Mouse (Mus musculus) intestine, embryonic 14.5 days (tissue): ENCODE results near the gene Siah1a. TPM values are rescaled to one million over a fixed set of nuclear protein-coding genes. Genes with fewer than 3 reads are reported as not detected.

Experiments used
- ATAC-seq: fragments of 200-750 bp; cut with Nextera tagmentation; replicated peaks from 2 replicates; pipeline ENCODE4 v1.8.0; 2017; ENCODE audit warnings: low read depth, moderate number of reproducible peaks, moderate TSS enrichment, moderate library complexity; ENCODE audit not compliant: low FRiP score, low TSS enrichment
- DNase-seq: peaks from one replicate; pipeline ENCODE4 v3.0.0-alpha.2; 2018; ENCODE audit warnings: low spot score
- H3K27ac ChIP-seq: fragments of 300-500 bp; sonication (generic); 2 replicates; pipeline ENCODE4 v1.5.1; 2014; ENCODE audit warnings: low read depth, mild to moderate bottlenecking, control low read depth
- H3K27me3 ChIP-seq: fragments of 300-500 bp; sonication (generic); replicated peaks from 2 replicates; pipeline ENCODE4 v1.6.1; 2014; ENCODE audit warnings: low read length, control low read depth; ENCODE audit not compliant: control insufficient read depth, insufficient read depth
- H3K36me3 ChIP-seq: fragments of 300-500 bp; sonication (generic); 2 replicates; pipeline ENCODE4 v1.6.1; 2014; ENCODE audit warnings: low read length, control low read depth; ENCODE audit not compliant: control insufficient read depth, insufficient read depth
- H3K4me1 ChIP-seq: fragments of 300-500 bp; sonication (generic); replicated peaks from 2 replicates; pipeline ENCODE4 v1.6.1; 2014; ENCODE audit warnings: low read length, control low read depth, mixed read lengths; ENCODE audit not compliant: control insufficient read depth, insufficient read depth
- H3K4me2 ChIP-seq: fragments of 300-500 bp; sonication (generic); 2 replicates; pipeline ENCODE4 v1.6.1; 2014; ENCODE audit warnings: low read length
- H3K4me3 ChIP-seq: fragments of 300-500 bp; sonication (generic); 2 replicates; pipeline ENCODE4 v1.5.1; 2014; ENCODE audit warnings: low read depth, low read length, control low read depth, mixed read lengths
- H3K9ac ChIP-seq: fragments of 300-500 bp; sonication (generic); 2 replicates; pipeline ENCODE4 v1.6.1; 2014; ENCODE audit warnings: mild to moderate bottlenecking, low read length
- H3K9me3 ChIP-seq: fragments of 300-500 bp; sonication (generic); 2 replicates; pipeline ENCODE4 v1.6.1; 2016; ENCODE audit warnings: low read length, control low read depth; ENCODE audit not compliant: control insufficient read depth
- WGBS: fragments of 180-500 bp; shearing (Covaris S2); extraction: QIAGEN DNeasy Blood & Tissue Kit; methylation state at CpG from one replicate; pipeline ENCODE4 v1.1.7; 2014; 5-methylcytosine and 5-hydroxymethylcytosine counted together
- polyA plus RNA-seq: library from polyadenylated mRNA; unstranded; fragments of >200 nt; fragmentation: Nextera tagmentation; extraction: Ambion mirVana; gene quantifications from 2 replicates; pipeline ENCODE4 v1.2.1, GENCODE M21; 2014

The Siah1a gene
- polyA plus RNA-seq, 1 experiment from 2014 or later = 39.2 TPM

- no peaks in the 10 kb centered on the region for H3K27me3 ChIP-seq
- ATAC-seq = no peak
- 78% methylated on average over 2 of the region's 2 CpGs for whole genome bisulfite sequencing
- H3K4me3 ChIP-seq = no peak overlapping the region
- H3K4me1 ChIP-seq = no peaks in the 10 kb centered on the region
- DNase-seq = no peak
- no peak overlapping the region for H3K27ac ChIP-seq
- H3K4me2 ChIP-seq = no peak overlapping the region
- H3K9me3 ChIP-seq = no peaks in the 10 kb centered on the region
- peaks cover 34% of the 10 kb centered on the region for H3K36me3 ChIP-seq
- no peak overlapping the region for H3K9ac ChIP-seq
These were observed 24.2 kb downstream of the Siah1a start for GRCm38 (mm10) chr8:86721490-86721889.

- 87% methylated on average over 6 of the region's 6 CpGs for WGBS
- no peak overlapping the region for H3K27ac ChIP-seq
- DNase-seq = no peak
- no peaks in the 10 kb centered on the region for H3K9me3 ChIP-seq
- no peak overlapping the region for H3K4me2 ChIP-seq
- peaks cover 40% of the 10 kb centered on the region for H3K36me3 ChIP-seq
- H3K4me3 ChIP-seq = no peak overlapping the region
- H3K27me3 ChIP-seq = no peaks in the 10 kb centered on the region
- no peaks in the 10 kb centered on the region for H3K4me1 ChIP-seq
- H3K9ac ChIP-seq = no peak overlapping the region
- ATAC-seq = no peak
These were observed 24.8 kb downstream of the Siah1a start for GRCm38 (mm10) chr8:86720756-86721459.

GRCm38 (mm10) chr8:86719368-86719767 lies 26.4 kb downstream of the Siah1a start:
- 95% methylated on average over 1 of the region's 1 CpGs for WGBS
- no peak for DNase-seq
- Histone ChIP-seq H3K9ac (no peak overlapping the region), H3K9me3 (no peaks in the 10 kb centered on the region), H3K4me1 (no peaks in the 10 kb centered on the region), H3K4me2 (no peak overlapping the region), H3K36me3 (peaks cover 46% of the 10 kb centered on the region), H3K27me3 (no peaks in the 10 kb centered on the region), H3K4me3 (no peak overlapping the region), H3K27ac (no peak overlapping the region)
- ATAC-seq = no peak

- Histone ChIP-seq H3K4me2 (no peak overlapping the region), H3K27me3 (no peaks in the 10 kb centered on the region), H3K9me3 (no peaks in the 10 kb centered on the region), H3K4me1 (no peaks in the 10 kb centered on the region), H3K9ac (no peak overlapping the region), H3K4me3 (no peak overlapping the region), H3K36me3 (peaks cover 46% of the 10 kb centered on the region), H3K27ac (no peak overlapping the region)
- DNase-seq (no peak), ATAC-seq (no peak)
- WGBS = 77% methylated on average over 2 of the region's 2 CpGs
These were observed 27.3 kb downstream of the Siah1a start for GRCm38 (mm10) chr8:86718332-86718994.

GRCm38 (mm10) chr8:86713407-86714188 lies 32.1 kb downstream of the Siah1a start:
- no peaks in the 10 kb centered on the region for H3K27me3 ChIP-seq

GRCm38 (mm10) chr8:86712594-86712993 lies 33.1 kb downstream of the Siah1a start:
- Histone ChIP-seq H3K9me3 (no peaks in the 10 kb centered on the region), H3K4me2 (no peak overlapping the region), H3K27ac (no peak overlapping the region), H3K4me3 (no peak overlapping the region), H3K36me3 (peaks cover 25% of the 10 kb centered on the region), H3K4me1 (no peaks in the 10 kb centered on the region), H3K27me3 (no peaks in the 10 kb centered on the region), H3K9ac (no peak overlapping the region)
- WGBS = 89% methylated on average over 3 of the region's 3 CpGs
- no peak for DNase-seq
- ATAC-seq = no peak

More at GRCm38 (mm10) chr8:86713407-86714188, 32.1 kb downstream of the Siah1a start:
- 71% methylated on average over 14 of the region's 14 CpGs for WGBS
- DNase-seq (no peak), ATAC-seq (no peak)
- H3K4me3 ChIP-seq = no peak overlapping the region
- H3K4me1 ChIP-seq = no peaks in the 10 kb centered on the region
- no peaks in the 10 kb centered on the region for H3K9me3 ChIP-seq
- H3K27ac ChIP-seq = no peak overlapping the region
- H3K9ac ChIP-seq = no peak overlapping the region
- no peak overlapping the region for H3K4me2 ChIP-seq
- peaks cover 29% of the 10 kb centered on the region for H3K36me3 ChIP-seq

GRCm38 (mm10) chr8:86707873-86708272 lies 37.9 kb downstream of the Siah1a start:
- ATAC-seq (no peak), DNase-seq (no peak)
- H3K36me3 ChIP-seq = peaks cover 9% of the 10 kb centered on the region
- no peak overlapping the region for H3K9ac ChIP-seq
- WGBS = 65% methylated on average over 4 of the region's 4 CpGs
- H3K4me2 ChIP-seq = no peak overlapping the region
- no peak overlapping the region for H3K27ac ChIP-seq
- no peak overlapping the region for H3K4me3 ChIP-seq
- H3K9me3 ChIP-seq = no peaks in the 10 kb centered on the region
- H3K4me1 ChIP-seq = no peaks in the 10 kb centered on the region
- H3K27me3 ChIP-seq = no peaks in the 10 kb centered on the region

- H3K9ac ChIP-seq = no peak overlapping the region
- no peak overlapping the region for H3K4me3 ChIP-seq
- H3K4me2 ChIP-seq = no peak overlapping the region
- no peaks in the 10 kb centered on the region for H3K4me1 ChIP-seq
- H3K9me3 ChIP-seq = no peaks in the 10 kb centered on the region
- no peak for ATAC-seq
- H3K36me3 ChIP-seq = peaks cover 9% of the 10 kb centered on the region
- WGBS = 81% methylated on average over 5 of the region's 5 CpGs
- H3K27me3 ChIP-seq = no peaks in the 10 kb centered on the region
- H3K27ac ChIP-seq = no peak overlapping the region
- DNase-seq = no peak
These were observed 39.0 kb downstream of the Siah1a start for GRCm38 (mm10) chr8:86706756-86707155.
